Mouse (Mus musculus) gastrocnemius, postnatal 36 days (tissue): ENCODE data around the gene Sarnp. TPM values are rescaled to one million over a fixed set of nuclear protein-coding genes. Genes with fewer than 3 reads are reported as not detected.

Source experiments
- DNase-seq, 2 experiments: peaks; one replicate each; pipeline ENCODE4 v3.0.0; 2022
- intact Hi-C: fragments of 180-260 bp; cut with DNase I; formaldehyde crosslinking; loops from one replicate; pipeline ENCODE4 v1.15.1; 2025
- long read RNA-seq, 2 experiments: library from polyadenylated mRNA; stranded (forward); transcript quantifications; one replicate each; pipeline ENCODE4 v2.0.0; 2021
- total RNA-seq, 2 experiments: library from RNA; stranded (reverse); gene quantifications; 2 replicates each; pipeline ENCODE4 v1.2.3; 2021

Gene Sarnp
- 10 to 100 TPM; 25.2 to 27.2 TPM for total RNA-seq
- long read RNA-seq, experiment 1, transcript Sarnp-201 (11 exons, 918 nt), result major isoform, 61 of 124 reads
- long read RNA-seq, experiment 1, partial matches to known transcripts, result 21 of 124 reads
- long read RNA-seq, experiment 1, other reads (novel, unspliced or antisense), result 42 of 124 reads
- long read RNA-seq, experiment 2, transcript Sarnp-201 (11 exons, 918 nt), result major isoform, 75 of 124 reads
- long read RNA-seq, experiment 2, partial matches to known transcripts, result 11 of 124 reads
- long read RNA-seq, experiment 2, other reads (novel, unspliced or antisense), result 38 of 124 reads

GRCm38 (mm10) chr10:128817033-128817432, at the start of gene Sarnp:
TSS of gene Sarnp (plus strand) at chr10:128817333.
- no peak for DNase-seq
- intact Hi-C loops, result no loop called here

- intact Hi-C loops, result no loop called here
- no peak for DNase-seq
Measured at GRCm38 (mm10) chr10:128772895-128773294, 44.2 kb upstream of the Sarnp start.

GRCm38 (mm10) chr10:128773685-128774084, 43.4 kb upstream of the Sarnp start:
- intact Hi-C loops, result no loop called here
- no peak for DNase-seq

- no peak for DNase-seq
- intact Hi-C loops, result no loop called here
Measured at GRCm38 (mm10) chr10:128778441-128778840, 38.7 kb upstream of the Sarnp start.

GRCm38 (mm10) chr10:128779011-128779795, 37.9 kb upstream of the Sarnp start:
- intact Hi-C loops, result no loop called here
- peak; percentile 72 to 87 for DNase-seq

GRCm38 (mm10) chr10:128780200-128780599, 36.9 kb upstream of the Sarnp start:
- intact Hi-C loops, result no loop called here

DNA sequence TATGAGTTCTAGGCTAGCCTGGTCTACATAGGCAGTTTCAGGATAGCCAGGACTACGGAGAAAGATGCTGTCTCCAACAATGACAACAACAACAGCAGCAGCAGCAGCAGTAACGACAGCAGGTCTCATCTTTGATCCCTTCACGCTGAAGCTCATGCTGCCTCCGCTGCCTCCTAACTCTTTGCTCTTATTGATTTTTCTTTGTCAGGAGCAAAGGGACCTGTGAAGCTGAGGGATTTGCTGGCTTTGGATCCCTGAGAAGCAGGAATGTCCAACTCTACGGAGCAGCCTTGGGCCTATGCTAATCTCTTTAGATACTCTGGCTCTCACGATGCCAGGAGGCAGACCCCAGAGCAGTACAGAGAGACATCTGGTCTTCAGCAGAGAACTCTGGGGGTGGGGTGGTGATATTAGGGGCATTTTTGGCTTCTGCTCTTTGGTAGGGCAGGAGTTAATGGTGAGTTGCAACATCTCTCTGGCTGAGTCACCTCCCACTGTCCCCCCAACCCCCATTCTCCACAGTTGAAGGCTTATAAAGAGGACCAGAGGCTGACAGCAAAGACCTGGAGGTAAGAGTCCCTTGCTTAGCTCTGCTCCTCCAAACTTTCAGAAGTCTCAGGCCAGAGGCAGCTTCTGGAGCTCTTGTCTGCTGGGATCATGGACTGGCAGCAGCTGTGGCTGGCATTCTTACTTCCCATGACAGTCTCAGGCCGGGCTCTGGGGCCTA, 26.6 kb upstream of the Sarnp start, which contains the start of gene Mmp19:
Gene Mmp19, plus strand, starts transcription at position 513 of the 727 bp plus-strand sequence.
- intact Hi-C loops, result no loop called here
- DNase-seq, result no peak

More at GRCm38 (mm10) chr10:128780200-128780599, 36.9 kb upstream of the Sarnp start:
- no peak for DNase-seq

GRCm38 (mm10) chr10:128792041-128792440, 25.1 kb upstream of the Sarnp start:
- no peak for DNase-seq
- intact Hi-C loops, result no loop called here

GRCm38 (mm10) chr10:128793258-128793657, 23.9 kb upstream of the Sarnp start:
- intact Hi-C loops, result no loop called here
- DNase-seq, result no peak

GRCm38 (mm10) chr10:128794391-128794790, 22.7 kb upstream of the Sarnp start:
- intact Hi-C loops, result no loop called here
- no peak for DNase-seq

- intact Hi-C loops, result no loop called here
- no peak for DNase-seq
Measured at GRCm38 (mm10) chr10:128795581-128795980, 21.6 kb upstream of the Sarnp start.

DNA sequence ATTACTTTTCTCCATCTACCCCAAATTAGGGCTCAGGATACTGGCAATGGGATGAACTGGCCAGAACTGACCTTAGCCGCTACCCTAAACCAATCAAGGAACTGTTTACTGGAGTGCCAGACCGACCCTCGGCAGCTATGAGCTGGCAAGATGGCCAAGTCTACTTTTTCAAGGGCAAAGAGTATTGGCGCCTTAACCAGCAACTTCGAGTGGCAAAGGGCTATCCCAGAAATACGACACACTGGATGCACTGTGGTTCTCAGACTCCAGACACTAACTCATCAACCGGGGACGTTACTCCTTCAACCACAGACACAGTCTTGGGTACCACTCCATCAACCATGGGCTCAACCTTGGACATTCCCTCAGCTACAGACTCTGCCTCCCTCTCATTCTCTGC, 18.5 kb upstream of the Sarnp start:
- no peak for DNase-seq
- intact Hi-C loops, result no loop called here

DNA sequence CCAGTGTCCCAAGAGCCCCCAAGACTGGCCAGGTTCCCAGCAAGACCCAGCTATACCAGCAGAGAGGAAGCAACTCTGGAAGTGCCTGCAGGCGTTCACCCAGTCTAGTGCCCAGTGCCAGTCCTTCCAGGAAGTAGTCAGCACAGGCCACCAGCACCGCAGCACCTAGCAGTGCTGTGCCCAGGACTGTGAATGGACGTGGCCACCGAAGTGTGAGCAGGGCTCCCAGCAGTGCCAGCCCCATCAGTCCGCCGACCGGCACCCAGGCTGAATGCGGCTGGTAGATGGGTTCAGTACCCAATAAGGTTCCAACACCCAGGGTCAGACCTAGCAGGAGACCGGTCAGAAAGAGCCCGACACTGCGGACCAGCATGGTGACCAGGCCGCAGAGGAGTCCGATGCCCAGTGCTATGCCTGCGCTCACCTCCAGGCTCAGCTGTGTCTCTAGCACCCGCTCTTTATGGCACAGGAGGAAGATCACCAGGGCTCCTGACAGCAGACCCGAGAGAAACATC, 15.1 kb upstream of the Sarnp start:
- intact Hi-C loops, result no loop called here
- no peak for DNase-seq

GRCm38 (mm10) chr10:128802956-128803355, 14.2 kb upstream of the Sarnp start:
- intact Hi-C loops, result no loop called here
- no peak for DNase-seq

GRCm38 (mm10) chr10:128803361-128803760, 13.8 kb upstream of the Sarnp start:
- DNase-seq, result no peak
- intact Hi-C loops, result no loop called here

GRCm38 (mm10) chr10:128803771-128804270, 13.3 kb upstream of the Sarnp start, which contains the start of gene Dnajc14:
TSS of gene Dnajc14 (plus strand) at chr10:128804062.
- DNase-seq, result peak; percentile 38 to 57
- intact Hi-C loops, result no loop called here

DNA sequence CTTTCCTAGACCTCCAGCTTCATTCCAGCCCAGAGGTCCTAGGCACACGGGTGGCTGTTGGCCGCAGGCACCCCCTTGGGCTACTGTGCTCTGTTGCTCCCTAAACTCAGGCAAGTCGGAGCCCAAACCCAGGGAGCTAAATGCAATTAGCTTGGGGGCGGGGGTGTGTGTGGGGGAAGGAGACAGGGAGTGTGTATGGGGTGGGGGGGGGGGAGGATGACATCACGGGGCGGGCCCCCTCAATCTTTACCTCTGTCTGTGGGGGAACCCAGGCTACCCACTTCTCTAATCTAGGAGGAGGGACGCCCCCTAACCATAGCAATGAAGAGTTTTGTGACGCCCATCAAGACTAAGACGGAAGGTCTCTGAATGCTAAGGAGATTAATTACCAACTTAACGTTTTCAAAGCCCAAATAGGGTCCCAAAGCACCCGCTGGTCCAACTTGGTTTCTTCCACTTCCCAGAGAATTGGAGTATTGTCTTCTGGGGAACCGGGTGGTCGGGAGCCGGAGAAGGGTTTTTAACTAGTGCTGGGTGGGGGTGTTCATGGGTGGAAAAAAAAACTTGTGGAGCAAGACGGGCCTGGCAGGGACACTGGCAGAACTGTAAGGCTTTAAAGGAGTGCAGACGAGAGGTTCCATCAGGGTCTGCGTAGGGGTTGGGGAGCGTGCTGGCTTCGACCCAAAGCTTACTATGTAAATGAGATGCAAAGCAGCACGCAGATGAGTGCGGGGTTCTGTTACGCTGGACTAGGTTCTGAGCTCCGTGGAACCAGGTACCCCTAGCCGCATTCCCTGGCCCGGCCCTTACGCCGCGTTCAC, 12.7 kb upstream of the Sarnp start, which contains the start of gene Tmem198b:
Gene Tmem198b, minus strand, starts transcription at position 100 of the 821 bp plus-strand sequence.
- DNase-seq, result peak; percentile 34 to 58
- intact Hi-C loops, result no loop called here

DNA sequence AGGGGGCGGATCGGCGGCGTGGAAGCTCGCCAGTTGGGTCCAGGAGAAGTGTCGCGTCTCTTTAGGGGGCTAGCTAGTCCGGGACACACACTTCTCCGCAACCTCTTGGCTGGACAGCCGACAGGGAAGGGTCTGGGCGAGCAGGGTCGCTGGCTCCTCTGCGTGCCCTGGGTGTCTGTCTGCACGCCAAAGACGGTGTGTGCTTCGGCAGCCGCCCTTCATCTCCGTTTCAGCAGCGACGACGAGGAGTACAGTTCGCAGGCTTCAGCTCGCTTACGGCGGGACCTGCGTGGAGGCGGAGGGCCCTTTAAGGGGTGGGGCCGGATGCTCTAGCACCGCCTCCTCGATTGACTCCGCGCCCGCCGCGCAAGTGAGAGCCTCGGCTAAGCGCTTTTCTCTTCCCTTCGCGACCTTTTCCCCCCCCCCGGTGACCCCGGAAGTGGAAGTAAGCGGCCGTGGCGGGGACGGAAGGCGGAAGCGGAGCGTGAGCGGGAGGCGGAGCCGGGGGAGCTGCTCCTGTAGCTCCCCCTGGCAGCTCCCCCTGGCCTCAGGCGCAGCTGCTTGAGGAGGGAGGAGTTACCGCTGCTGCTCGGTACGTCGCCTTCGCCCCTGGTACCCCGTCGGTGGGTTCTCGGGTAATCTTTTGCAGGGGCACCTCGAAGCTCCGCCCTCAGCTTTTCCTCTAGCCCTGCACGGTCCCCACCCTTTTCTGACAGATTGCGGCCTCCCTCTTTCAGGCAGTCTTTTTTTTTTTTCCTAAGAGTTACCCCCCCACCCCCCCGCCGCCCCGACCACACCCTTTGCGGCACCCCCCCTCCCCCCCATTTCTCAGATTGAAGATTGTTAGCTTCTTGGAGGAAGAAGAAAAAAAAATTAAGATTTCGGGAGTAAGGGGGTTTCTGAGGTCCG, 11.8 kb upstream of the Sarnp start:
- DNase-seq, result peak; percentile 93 to 96
- intact Hi-C loops, result no loop called here

DNA sequence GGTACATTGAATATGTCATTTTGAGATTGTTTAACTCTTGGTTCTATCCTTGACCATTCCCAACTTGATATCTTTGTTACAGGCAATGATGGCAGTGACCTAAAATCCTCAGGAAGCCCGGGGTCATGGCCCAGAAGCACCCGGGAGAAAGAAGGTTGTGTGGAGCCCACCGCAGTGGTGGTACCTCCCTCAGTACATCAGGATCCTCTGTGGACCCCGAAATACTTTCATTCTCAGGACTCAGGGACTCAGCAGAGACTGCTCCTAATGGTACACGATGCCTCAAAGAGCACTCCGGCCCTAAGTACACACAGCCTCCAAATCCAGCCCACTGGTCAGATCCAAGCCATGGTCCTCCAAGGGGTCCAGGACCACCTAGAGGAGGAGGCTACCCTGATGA, 11.0 kb upstream of the Sarnp start:
- DNase-seq, result no peak
- intact Hi-C loops, result no loop called here
